Mouse (Mus musculus) embryo, embryonic 10 days (tissue): ENCODE results near the gene Lcp2.
"Not testable (repeated sequence)": the region's sequence is repeated elsewhere in the genome, so short reads cannot be mapped to it uniquely, and the experiment has no call there.

Experiments used
- DNase-seq: peaks from one replicate; pipeline ENCODE4 v3.0.0-alpha.2; 2015; ENCODE audit warnings: low spot score

Gene Lcp2

GRCm38 (mm10) chr11:34087064-34087463, 40.3 kb downstream of the Lcp2 start:
- DNase-seq: no peak

- peak; percentile 59 for DNase-seq
Measured at GRCm38 (mm10) chr11:34098422-34098821, 51.7 kb downstream of the Lcp2 start, which contains the start of gene 4930469K13Rik. Gene 4930469K13Rik, minus strand, starts transcription at chr11:34098554.

GRCm38 (mm10) chr11:34101827-34102226, 55.1 kb downstream of the Lcp2 start:
- no peak for DNase-seq

- no peak for DNase-seq
Measured at GRCm38 (mm10) chr11:34104919-34105318, 58.2 kb downstream of the Lcp2 start.

- DNase-seq: no peak
Measured at GRCm38 (mm10) chr11:34109260-34109659, 62.5 kb downstream of the Lcp2 start.

- DNase-seq: no peak
Measured at GRCm38 (mm10) chr11:34111940-34112339, 65.2 kb downstream of the Lcp2 start.

- peak; percentile 60 for DNase-seq
Measured at GRCm38 (mm10) chr11:34112781-34113380, 66.2 kb downstream of the Lcp2 start.

- DNase-seq: no peak
Measured at GRCm38 (mm10) chr11:34113760-34114159, 67.0 kb downstream of the Lcp2 start.

GRCm38 (mm10) chr11:34116572-34117135, 69.9 kb downstream of the Lcp2 start:
- no peak for DNase-seq

- no peak for DNase-seq
Measured at GRCm38 (mm10) chr11:34117581-34117980, 70.9 kb downstream of the Lcp2 start.

GRCm38 (mm10) chr11:34118319-34118718, 71.6 kb downstream of the Lcp2 start:
- DNase-seq: no peak

GRCm38 (mm10) chr11:34123147-34123546, 76.4 kb downstream of the Lcp2 start:
- peak; percentile 79 for DNase-seq

GRCm38 (mm10) chr11:34124852-34125251, 78.1 kb downstream of the Lcp2 start:
- DNase-seq: no peak

- DNase-seq: not testable (repeated sequence)
Measured at GRCm38 (mm10) chr11:34125727-34126126, 79.0 kb downstream of the Lcp2 start.

GRCm38 (mm10) chr11:34128412-34128811, 81.7 kb downstream of the Lcp2 start:
- DNase-seq: no peak

GRCm38 (mm10) chr11:34139296-34139695, 92.6 kb downstream of the Lcp2 start:
- DNase-seq: no peak
